Mouse (Mus musculus) heart, embryonic 16.5 days (tissue): Measurements from ENCODE around the gene Med15. TPM values are rescaled to one million over a fixed set of nuclear protein-coding genes. Genes with fewer than 3 reads are reported as not detected.

ENCODE experiments used
- ATAC-seq: fragments of 200-750 bp; cut with Nextera tagmentation; replicated peaks from 2 replicates; pipeline ENCODE4 v1.8.0; 2017; ENCODE audit warnings: moderate number of reproducible peaks; ENCODE audit not compliant: insufficient read depth, low FRiP score; ENCODE audit errors: extremely low read depth
- H3K27ac ChIP-seq: fragments of 300-500 bp; sonication (generic); 2 replicates; pipeline ENCODE4 v1.5.1; 2014; ENCODE audit warnings: mild to moderate bottlenecking, low read length, control low read depth, moderate library complexity
- H3K27me3 ChIP-seq: fragments of 300-500 bp; sonication (generic); 2 replicates; pipeline ENCODE4 v1.6.1; 2014; ENCODE audit warnings: low read length, mixed read lengths; ENCODE audit not compliant: control insufficient read depth, insufficient read depth
- H3K36me3 ChIP-seq: fragments of 300-500 bp; sonication (generic); 2 replicates; pipeline ENCODE4 v1.6.1; 2014; ENCODE audit not compliant: control insufficient read depth, insufficient read depth
- H3K4me1 ChIP-seq: fragments of 300-500 bp; sonication (generic); 2 replicates; pipeline ENCODE4 v1.6.1; 2014; ENCODE audit warnings: low read length, mixed read lengths; ENCODE audit not compliant: control insufficient read depth, insufficient read depth
- H3K4me2 ChIP-seq: fragments of 300-500 bp; sonication (generic); 2 replicates; pipeline ENCODE4 v1.6.1; 2014; ENCODE audit warnings: low read depth, mild to moderate bottlenecking, control low read depth, low read length
- H3K4me3 ChIP-seq: fragments of 300-500 bp; sonication (generic); 2 replicates; pipeline ENCODE4 v1.5.1; 2014; ENCODE audit warnings: mild to moderate bottlenecking, control low read depth, low read length
- H3K9ac ChIP-seq: fragments of 300-500 bp; sonication (generic); 2 replicates; pipeline ENCODE4 v1.6.1; 2014; ENCODE audit warnings: low read length, control low read depth
- H3K9me3 ChIP-seq: fragments of 300-500 bp; sonication (generic); replicated peaks from 2 replicates; pipeline ENCODE4 v1.6.1; 2016; ENCODE audit warnings: low read length; ENCODE audit not compliant: control insufficient read depth
- WGBS: fragments of 180-500 bp; shearing (Covaris S2); extraction: QIAGEN DNeasy Blood & Tissue Kit; methylation state at CpG from one replicate; pipeline ENCODE4 v1.1.7; 2014; 5-methylcytosine and 5-hydroxymethylcytosine counted together
- polyA plus RNA-seq: library from polyadenylated mRNA; unstranded; fragments of >200 nt; fragmentation: Nextera tagmentation; extraction: Ambion mirVana; gene quantifications from 2 replicates; pipeline ENCODE4 v1.2.1, GENCODE M21; 2015

Med15 gene
- polyA plus RNA-seq, 1 experiment from 2014 or later, result 35.9 TPM

DNA sequence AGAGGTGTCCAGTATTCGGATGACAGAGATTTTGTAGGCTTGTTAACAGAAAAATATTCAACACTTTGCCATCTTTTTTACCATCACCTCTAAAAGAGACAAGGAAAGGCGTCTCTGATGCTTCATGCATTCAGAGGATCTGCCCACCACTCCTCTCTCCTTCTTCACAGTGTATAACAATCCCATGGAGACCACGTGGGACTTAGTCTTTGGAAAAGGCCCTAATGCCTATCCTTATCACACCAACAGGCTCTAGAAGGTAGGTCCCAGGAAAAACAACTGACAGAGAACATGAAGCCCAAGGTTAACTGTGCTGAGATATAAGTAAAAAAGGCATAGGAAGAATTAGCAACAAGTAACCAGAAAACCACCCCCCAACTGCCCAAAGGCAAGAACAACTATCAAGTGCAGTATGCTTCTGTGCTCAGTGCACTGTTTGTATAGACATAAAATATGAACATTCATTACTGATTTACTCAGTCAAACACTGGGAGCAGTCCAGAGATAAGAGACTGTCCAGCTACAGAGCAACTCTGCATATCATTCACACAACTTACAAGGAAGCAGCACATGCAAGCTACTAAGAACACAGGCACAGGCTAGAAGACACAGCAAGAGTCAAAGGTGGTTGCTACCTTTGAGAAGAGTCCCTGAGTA is 32.2 kb downstream of the Med15 start:
- Histone ChIP-seq H3K4me3 (no peak overlapping the region), H3K27me3 (no peaks in the 10 kb centered on the region), H3K9ac (no peak overlapping the region), H3K36me3 (peaks cover 28% of the 10 kb centered on the region), H3K27ac (no peak overlapping the region), H3K9me3 (no peaks in the 10 kb centered on the region), H3K4me1 (no peaks in the 10 kb centered on the region), H3K4me2 (no peak overlapping the region)
- 88% methylated on average over 3 of the region's 3 CpGs for WGBS
- ATAC-seq, result no peak

DNA sequence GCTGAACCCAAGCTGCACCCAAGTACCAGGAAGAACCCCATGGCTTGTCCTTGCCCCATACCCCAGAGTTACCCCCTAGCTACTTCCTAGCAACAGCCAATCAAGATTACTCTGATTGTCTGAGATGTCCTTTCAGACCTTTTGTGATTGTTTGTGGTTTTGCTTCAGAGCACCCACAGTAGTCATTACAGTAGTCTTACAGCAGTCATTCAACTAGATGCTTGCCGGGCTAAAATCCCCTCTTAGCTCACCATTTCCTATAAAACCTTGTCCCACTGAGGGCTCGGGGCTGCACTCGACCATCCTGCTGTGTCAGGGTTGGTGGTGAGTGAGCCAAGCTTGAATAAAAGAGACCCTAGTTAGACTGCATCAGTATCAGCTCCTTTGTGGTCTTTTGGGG is 37.8 kb downstream of the Med15 start:
- ATAC-seq, result no peak
- H3K36me3 ChIP-seq, result peaks cover 28% of the 10 kb centered on the region
- no peak overlapping the region for H3K4me3 ChIP-seq
- H3K4me1 ChIP-seq, result no peaks in the 10 kb centered on the region
- H3K9me3 ChIP-seq, result no peaks in the 10 kb centered on the region
- no peak overlapping the region for H3K4me2 ChIP-seq
- 89% methylated on average over 3 of the region's 3 CpGs for WGBS
- H3K9ac ChIP-seq, result no peak overlapping the region
- H3K27me3 ChIP-seq, result no peaks in the 10 kb centered on the region
- H3K27ac ChIP-seq, result no peak overlapping the region

DNA sequence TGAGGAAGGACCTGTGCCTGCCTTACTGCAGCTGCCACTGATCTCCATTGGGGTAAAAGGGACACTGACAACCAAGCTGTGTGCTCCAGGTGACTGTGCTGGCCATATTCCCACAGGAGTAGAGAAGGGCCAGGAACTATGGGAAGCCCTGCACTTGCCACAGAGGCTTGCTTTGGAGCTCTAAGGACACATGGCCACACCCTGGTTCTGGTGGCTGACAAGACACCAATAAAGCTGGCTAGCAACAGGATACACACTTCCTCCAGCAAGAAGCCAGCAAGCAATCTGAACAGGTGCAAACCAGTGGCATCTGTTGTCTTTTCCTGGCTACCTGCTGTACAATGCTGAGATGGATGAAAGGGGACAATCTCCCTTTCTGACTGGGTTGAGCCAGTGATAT is 62.8 kb downstream of the Med15 start:
- no peak overlapping the region for H3K4me3 ChIP-seq
- H3K9ac ChIP-seq, result no peak overlapping the region
- peaks cover 35% of the 10 kb centered on the region for H3K36me3 ChIP-seq
- H3K4me2 ChIP-seq, result no peak overlapping the region
- no peak for ATAC-seq
- no peaks in the 10 kb centered on the region for H3K4me1 ChIP-seq
- no peaks in the 10 kb centered on the region for H3K9me3 ChIP-seq
- H3K27me3 ChIP-seq, result no peaks in the 10 kb centered on the region
- no peak overlapping the region for H3K27ac ChIP-seq

DNA sequence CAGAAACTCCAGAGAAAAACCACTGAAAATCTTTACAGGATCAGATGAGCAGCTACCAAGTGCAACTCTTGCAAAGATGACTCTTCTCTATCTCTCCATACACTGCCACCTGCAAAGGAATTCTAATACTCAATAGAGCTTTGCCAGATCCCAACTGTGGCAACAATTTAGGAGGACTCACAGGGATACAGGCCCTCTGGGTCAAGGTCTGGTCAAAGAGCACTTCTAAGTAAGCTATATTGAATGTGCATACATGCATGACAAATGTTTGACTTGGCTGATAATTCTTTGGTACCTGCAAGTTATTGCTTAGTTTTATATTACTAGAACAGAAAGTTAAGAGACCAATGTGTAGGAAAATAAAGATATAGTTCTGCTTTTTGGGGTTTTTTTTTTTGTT is 67.1 kb downstream of the Med15 start:
- Histone ChIP-seq H3K9me3 (no peaks in the 10 kb centered on the region), H3K27ac (no peak overlapping the region), H3K27me3 (no peaks in the 10 kb centered on the region), H3K4me1 (no peaks in the 10 kb centered on the region), H3K4me2 (no peak overlapping the region), H3K9ac (no peak overlapping the region), H3K4me3 (no peak overlapping the region), H3K36me3 (peaks cover 17% of the 10 kb centered on the region)
- ATAC-seq, result no peak

DNA sequence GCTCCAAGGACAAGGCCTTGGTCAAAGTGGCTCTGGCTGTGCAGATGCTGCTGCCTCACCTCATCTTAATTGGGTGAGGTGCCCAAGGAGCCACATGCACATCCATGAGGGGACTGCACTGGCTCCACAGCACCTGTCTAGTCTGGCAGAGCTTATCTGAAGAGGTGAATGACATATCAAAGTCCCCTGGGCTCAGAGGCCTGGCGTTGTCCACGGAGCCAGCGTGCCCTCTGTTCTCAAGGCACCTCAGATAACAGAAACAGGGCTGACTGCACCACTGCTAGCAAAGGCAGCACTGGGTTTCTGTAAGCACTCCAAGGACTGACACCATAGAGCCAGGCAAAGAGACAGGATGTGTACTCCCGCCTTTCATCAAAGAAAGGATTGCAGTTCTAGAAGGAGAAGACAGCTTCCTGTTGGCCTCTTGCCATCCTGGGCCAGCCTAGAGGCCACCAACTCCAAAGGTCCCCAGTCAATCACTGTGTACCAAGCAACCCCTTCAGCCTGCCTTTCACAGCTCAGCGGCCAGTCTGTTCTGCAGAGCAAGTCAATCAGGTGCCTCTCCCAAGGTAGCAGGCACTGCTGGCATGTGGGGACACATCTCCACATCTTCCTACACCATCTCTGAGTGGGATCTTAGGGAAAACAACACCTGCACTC is 76.3 kb downstream of the Med15 start:
- H3K36me3 ChIP-seq, result peaks cover 34% of the 10 kb centered on the region
- peaks cover 19% of the 10 kb centered on the region for H3K4me1 ChIP-seq
- peak; percentile 38; the same call in 1 of the 2 replicates for ATAC-seq
- H3K4me2 ChIP-seq, result no peak overlapping the region
- WGBS, result 39% methylated on average over 5 of the region's 5 CpGs
- H3K27me3 ChIP-seq, result no peaks in the 10 kb centered on the region
- no peak overlapping the region for H3K4me3 ChIP-seq
- no peak overlapping the region for H3K9ac ChIP-seq
- H3K27ac ChIP-seq, result peak overlapping the region; percentile 39; the same call in 1 of the 2 replicates
- no peaks in the 10 kb centered on the region for H3K9me3 ChIP-seq

DNA sequence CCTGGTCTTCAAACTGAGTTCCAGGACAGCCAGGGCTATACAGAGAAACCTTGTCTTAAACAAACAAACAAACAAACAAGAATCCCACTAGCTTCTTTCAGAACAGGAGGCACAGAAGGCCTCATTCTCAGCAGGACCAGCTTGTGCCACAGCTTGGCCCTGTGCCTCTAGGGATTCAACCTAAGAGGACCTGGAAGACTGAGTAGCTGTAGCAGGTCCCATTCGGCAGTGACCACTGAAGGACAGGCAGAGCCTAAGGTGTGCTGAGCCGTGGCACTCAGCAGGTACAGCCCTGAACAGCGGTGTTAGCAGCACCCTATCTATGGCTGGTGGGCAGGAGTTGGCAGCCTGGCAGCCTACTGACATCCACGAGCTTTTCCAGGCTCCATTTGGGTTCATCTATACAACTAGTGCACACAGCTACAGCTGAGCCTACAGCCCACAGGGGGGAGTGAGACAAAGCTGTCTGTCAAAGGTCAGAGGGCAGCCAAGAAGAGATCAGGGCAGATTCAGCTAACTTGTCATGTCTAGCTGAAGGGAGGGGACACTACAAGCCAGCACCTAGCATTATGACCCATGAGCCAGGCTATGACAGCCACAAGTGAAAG is 78.4 kb downstream of the Med15 start:
- no peak for ATAC-seq
- Histone ChIP-seq H3K9me3 (no peaks in the 10 kb centered on the region), H3K27me3 (no peaks in the 10 kb centered on the region), H3K9ac (no peak overlapping the region), H3K4me1 (peaks cover 19% of the 10 kb centered on the region), H3K36me3 (peaks cover 35% of the 10 kb centered on the region), H3K27ac (no peak overlapping the region), H3K4me2 (no peak overlapping the region), H3K4me3 (no peak overlapping the region)
- 90% methylated on average over 4 of the region's 4 CpGs for WGBS

DNA sequence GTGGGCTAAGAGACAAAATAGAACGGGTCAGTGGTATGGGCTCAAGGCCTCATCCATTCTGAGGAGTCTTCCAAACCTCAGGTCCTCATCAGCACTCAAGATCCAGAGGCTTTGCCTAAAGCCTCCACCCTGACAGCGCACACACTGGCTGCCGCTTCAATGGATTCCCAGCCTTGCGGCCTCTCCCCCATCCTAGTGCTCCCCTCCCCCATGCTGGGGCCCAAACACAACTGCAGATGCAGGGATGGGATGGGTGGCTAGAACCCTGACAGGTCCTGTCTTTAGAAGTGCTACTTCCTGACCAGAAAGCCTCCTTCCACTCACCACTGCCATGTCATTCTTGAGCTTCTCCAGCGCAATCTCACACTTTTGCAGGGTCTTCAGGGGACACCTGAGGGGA is 79.1 kb downstream of the Med15 start:
- Histone ChIP-seq H3K27me3 (no peaks in the 10 kb centered on the region), H3K4me2 (no peak overlapping the region), H3K36me3 (peaks cover 35% of the 10 kb centered on the region), H3K9me3 (no peaks in the 10 kb centered on the region), H3K4me3 (no peak overlapping the region), H3K4me1 (peaks cover 19% of the 10 kb centered on the region), H3K27ac (no peak overlapping the region), H3K9ac (no peak overlapping the region)
- ATAC-seq, result no peak
- WGBS, result 93% methylated on average over 5 of the region's 5 CpGs

DNA sequence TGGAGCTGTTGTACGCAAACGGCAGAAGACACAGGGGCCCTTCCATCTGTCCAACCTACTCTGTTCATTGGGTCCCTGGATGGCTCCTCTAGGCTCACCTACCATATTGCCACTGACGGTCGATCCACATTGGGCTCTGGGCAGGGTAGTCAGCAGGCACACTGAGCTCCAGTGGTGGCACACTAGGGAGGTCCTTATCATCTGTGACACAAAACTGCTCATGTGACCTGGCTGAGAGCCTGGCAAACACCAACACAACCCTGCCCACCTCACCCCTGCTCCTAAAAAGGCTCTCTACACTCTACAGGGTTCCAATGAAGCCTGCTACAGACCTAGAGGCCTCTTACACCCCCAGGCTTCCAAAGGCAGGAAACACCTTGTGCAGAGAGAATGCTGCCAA is 80.1 kb downstream of the Med15 start:
- Histone ChIP-seq H3K9me3 (no peaks in the 10 kb centered on the region), H3K4me1 (peaks cover 19% of the 10 kb centered on the region)
- WGBS, result 77% methylated on average over 4 of the region's 4 CpGs

DNA sequence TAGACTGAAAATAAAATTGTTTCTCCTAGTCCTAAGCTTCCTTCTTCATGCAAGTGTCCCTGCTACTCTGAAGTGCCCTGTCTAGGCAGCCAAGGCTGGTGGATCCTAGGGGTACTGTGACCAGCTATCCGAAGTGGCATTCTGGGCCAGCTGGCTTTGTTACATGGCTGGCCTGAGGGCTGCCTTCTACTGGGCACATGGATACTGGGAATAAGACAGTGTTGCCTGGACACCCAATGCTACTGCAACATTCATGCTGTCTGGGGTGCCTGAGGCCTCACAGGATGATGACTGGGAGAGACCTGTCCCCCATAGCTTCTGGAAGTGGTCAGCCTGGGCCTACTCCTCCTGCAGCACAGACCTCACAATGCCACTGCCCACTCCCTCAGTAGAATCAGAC is 82.0 kb downstream of the Med15 start:
- peaks cover 33% of the 10 kb centered on the region for H3K36me3 ChIP-seq
- no peaks in the 10 kb centered on the region for H3K9me3 ChIP-seq
- peaks cover 12% of the 10 kb centered on the region for H3K4me1 ChIP-seq
- no peak overlapping the region for H3K9ac ChIP-seq
- no peak overlapping the region for H3K4me3 ChIP-seq
- H3K27me3 ChIP-seq, result no peaks in the 10 kb centered on the region
- ATAC-seq, result no peak
- H3K4me2 ChIP-seq, result no peak overlapping the region
- WGBS, result 97% methylated on average over 1 of the region's 1 CpGs
- no peak overlapping the region for H3K27ac ChIP-seq

More for the DNA sequence above, 80.1 kb downstream of the Med15 start:
- H3K9ac ChIP-seq, result no peak overlapping the region
- no peaks in the 10 kb centered on the region for H3K27me3 ChIP-seq
- no peak for ATAC-seq
- H3K27ac ChIP-seq, result no peak overlapping the region
- no peak overlapping the region for H3K4me2 ChIP-seq
- H3K4me3 ChIP-seq, result no peak overlapping the region
- peaks cover 35% of the 10 kb centered on the region for H3K36me3 ChIP-seq
